Mouse (Mus musculus) kidney, adult 2 months (tissue): ENCODE data around the gene Lrriq4. TPM values are rescaled to one million over a fixed set of nuclear protein-coding genes. Genes with fewer than 3 reads are reported as not detected.

Source experiments
- DNase-seq: peaks from one replicate; pipeline ENCODE4 v3.0.0; 2021
- H3K27ac ChIP-seq: fragments of 200-500 bp; 2 replicates; pipeline ENCODE4 v1.5.1; 2012; ENCODE audit warnings: low read depth, low read length, control low read depth, inconsistent platforms; ENCODE audit not compliant: insufficient read depth
- H3K27me3 ChIP-seq: fragments of 200-500 bp; replicated peaks from 2 replicates; pipeline ENCODE4 v1.6.1; 2012; ENCODE audit warnings: mild to moderate bottlenecking, moderate library complexity, low read length, inconsistent platforms; ENCODE audit not compliant: control insufficient read depth, insufficient read depth
- H3K36me3 ChIP-seq: fragments of 200-500 bp; 2 replicates; pipeline ENCODE4 v1.6.1; 2012; ENCODE audit warnings: mild to moderate bottlenecking, moderate library complexity, low read length, inconsistent platforms; ENCODE audit not compliant: control insufficient read depth, insufficient read depth
- H3K4me1 ChIP-seq: fragments of 200-500 bp; 2 replicates; pipeline ENCODE4 v1.6.1; 2011; ENCODE audit warnings: low read length; ENCODE audit not compliant: control insufficient read depth, insufficient read depth
- H3K4me3 ChIP-seq: fragments of 200-500 bp; 2 replicates; pipeline ENCODE4 v1.5.1; 2011; ENCODE audit warnings: mild to moderate bottlenecking, low read depth, low read length, control low read depth; ENCODE audit not compliant: insufficient read depth
- CTCF ChIP-seq: fragments of 200-500 bp; conservative IDR thresholded peaks from 2 replicates; pipeline ENCODE4 v1.5.1; 2011; ENCODE audit warnings: low read depth, mild to moderate bottlenecking, control low read depth, low read length, moderate library complexity, mixed read lengths; ENCODE audit not compliant: insufficient read depth, insufficient read length
- POLR2A ChIP-seq: fragments of 200-500 bp; IDR thresholded peaks from one replicate; pipeline ENCODE4 v1.6.1; 2011; ENCODE audit warnings: low read depth, low read length, control low read depth
- WGBS: fragments of 180-500 bp; shearing (Covaris S2); methylation state at CpG from one replicate; pipeline ENCODE4 v1.1.7; 2018; 5-methylcytosine and 5-hydroxymethylcytosine counted together
- polyA plus RNA-seq: library from polyadenylated mRNA; depleted of rRNA; stranded (reverse); fragments of >200 nt; gene quantifications from 2 replicates; pipeline ENCODE4 v1.2.3, GENCODE M21; 2012

Lrriq4 gene
- polyA plus RNA-seq, 1 experiment, result 0.16 TPM

DNA sequence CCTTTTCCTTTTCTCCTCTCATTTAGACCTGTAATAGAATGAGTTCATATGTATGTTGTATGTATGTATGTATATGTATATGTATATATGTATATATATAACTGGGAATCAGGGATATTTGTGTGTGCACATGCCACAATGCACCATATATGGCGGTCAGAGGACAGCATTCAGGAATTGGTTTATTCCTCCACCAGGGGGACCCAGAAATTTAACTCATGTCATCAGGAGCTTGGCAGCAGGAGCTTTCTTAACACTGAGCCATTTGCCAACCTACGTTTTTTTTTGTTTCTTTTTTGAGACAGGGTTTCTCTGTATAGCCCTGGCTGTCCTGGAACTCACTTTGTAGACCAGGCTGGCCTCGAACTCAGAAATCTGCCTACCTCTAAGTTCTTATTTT lies 10.6 kb upstream of the Lrriq4 start:
- Histone ChIP-seq H3K4me3 (no peak overlapping the region), H3K4me1 (no peaks in the 10 kb centered on the region), H3K27ac (no peak overlapping the region), H3K36me3 (no peaks in the 10 kb centered on the region), H3K27me3 (no peaks in the 10 kb centered on the region)
- no peak for DNase-seq
- no peak for TF ChIP-seq POLR2A
- TF ChIP-seq CTCF, result no peak
- WGBS, result 74% methylated on average over 3 of the region's 3 CpGs

DNA sequence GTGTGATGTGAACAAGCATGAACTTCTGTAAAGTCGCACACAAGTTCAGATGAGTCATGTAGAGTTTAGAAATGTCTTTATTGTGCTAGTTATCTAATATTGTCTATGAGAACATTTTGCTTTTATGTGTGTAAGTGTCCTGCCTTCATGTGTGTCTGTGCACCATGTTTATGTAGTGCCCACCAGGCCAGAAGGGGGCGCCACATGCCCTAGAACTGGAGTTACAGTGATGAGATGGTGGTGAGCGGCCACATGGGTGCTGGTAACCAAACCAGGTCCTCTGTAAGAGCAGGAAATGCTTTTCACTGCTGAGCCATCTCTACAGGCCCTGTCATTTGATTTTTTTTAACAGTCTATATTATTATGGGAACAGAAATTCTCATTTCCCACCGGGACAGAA lies 8.7 kb upstream of the Lrriq4 start:
- 81% methylated on average over 4 of the region's 4 CpGs for WGBS

DNA sequence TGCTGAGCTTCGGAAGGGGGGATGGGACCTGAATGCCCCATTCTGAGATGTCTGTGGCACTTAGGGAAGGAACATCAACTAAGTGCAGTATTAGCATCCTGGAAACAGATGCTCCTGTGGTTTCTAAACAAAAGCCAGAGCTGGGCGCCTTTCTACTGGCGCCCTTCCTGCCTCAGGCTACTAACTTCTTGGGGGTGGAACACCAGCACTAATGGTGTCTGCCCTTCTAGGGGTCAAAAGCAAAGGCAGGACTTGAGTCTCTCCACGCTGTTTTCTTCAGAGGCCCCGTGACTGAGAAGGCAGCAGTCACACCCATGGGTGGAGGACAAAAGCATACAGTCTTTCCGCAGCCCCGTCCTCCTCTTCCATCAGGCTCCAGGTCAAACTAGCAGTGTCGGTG lies 2.5 kb downstream of the Lrriq4 start:
- WGBS, result 75% methylated on average over 8 of the region's 8 CpGs
- no peaks in the 10 kb centered on the region for H3K27me3 ChIP-seq
- no peak for DNase-seq
- H3K27ac ChIP-seq, result no peak overlapping the region
- H3K36me3 ChIP-seq, result no peaks in the 10 kb centered on the region
- no peak overlapping the region for H3K4me3 ChIP-seq
- TF ChIP-seq CTCF (no peak), POLR2A (no peak)
- H3K4me1 ChIP-seq, result no peaks in the 10 kb centered on the region

More for the DNA sequence above, 8.7 kb upstream of the Lrriq4 start:
- no peak overlapping the region for H3K4me3 ChIP-seq
- H3K36me3 ChIP-seq, result no peaks in the 10 kb centered on the region
- H3K27me3 ChIP-seq, result no peaks in the 10 kb centered on the region
- H3K27ac ChIP-seq, result no peak overlapping the region
- DNase-seq, result no peak
- TF ChIP-seq POLR2A, result no peak
- no peak for TF ChIP-seq CTCF
- H3K4me1 ChIP-seq, result no peaks in the 10 kb centered on the region

DNA sequence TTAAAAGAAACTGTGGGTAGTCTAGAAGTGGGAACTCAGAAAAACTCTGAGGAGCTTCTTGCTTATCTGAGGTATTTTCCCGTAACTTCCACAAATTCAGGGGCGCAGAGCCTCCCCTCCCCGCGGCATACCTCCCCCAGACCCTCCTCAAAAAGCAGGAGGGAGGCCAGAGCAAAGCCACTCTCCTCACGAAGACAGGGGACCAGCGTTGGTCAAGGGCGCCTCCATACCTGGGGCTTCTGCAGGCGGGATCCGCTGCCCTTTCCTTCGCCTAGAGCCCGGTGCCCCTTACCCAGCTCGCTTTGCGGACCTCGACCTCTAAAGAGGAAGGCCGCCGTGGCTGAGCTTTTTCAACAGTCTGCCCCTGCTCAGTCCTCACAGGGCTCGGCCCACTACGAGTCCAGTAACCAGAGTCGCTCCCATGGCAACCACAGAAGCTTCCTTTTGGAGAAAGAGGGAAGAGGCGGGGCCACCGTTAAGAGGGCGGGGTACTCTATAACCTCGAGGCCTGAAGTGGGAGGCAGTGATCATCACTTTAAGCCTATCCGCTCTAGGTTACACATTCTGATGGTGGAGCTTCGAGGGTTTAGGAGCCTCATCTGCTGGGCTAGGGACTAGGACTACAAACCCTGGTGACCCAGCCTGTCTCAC lies 3.3 kb downstream of the Lrriq4 start, which contains the start of gene Lrrc34:
Gene Lrrc34 (minus strand): TSS at position 430 of the 651 bp plus-strand sequence.
- DNase-seq, result peak; percentile 41
- TF ChIP-seq CTCF (no peak), POLR2A (no peak)
- 15% methylated on average over 25 of the region's 25 CpGs for WGBS
- Histone ChIP-seq H3K36me3 (no peaks in the 10 kb centered on the region), H3K27ac (no peak within 1 kb of the TSS), H3K27me3 (no peaks in the 10 kb centered on the region), H3K4me1 (no peaks in the 10 kb centered on the region), H3K4me3 (no peak within 1 kb of the TSS)

DNA sequence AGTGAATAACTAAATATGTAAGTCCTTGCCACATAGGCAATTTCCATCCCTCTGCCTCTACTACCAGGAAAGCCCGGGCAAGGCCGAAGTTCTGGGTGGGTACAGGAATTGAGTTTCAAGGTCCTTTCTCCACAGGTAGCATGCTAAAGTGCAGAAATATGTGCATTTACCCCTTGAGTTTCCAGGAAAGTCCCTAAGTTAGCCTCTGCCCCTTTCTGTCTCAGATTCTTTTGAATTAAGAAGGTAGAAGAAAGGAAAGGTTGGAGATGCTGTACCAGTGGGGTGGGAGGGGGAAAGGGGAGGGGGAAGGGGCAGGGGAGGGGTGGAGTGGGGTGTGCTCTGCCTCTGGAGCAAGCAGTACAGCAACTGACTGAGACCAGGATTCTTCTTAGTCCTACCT lies 4.2 kb downstream of the Lrriq4 start:
- DNase-seq, result no peak
- no peak overlapping the region for H3K27ac ChIP-seq
- WGBS, result 100% methylated on average over 2 of the region's 2 CpGs
- H3K27me3 ChIP-seq, result no peaks in the 10 kb centered on the region
- no peaks in the 10 kb centered on the region for H3K36me3 ChIP-seq
- no peaks in the 10 kb centered on the region for H3K4me1 ChIP-seq
- no peak overlapping the region for H3K4me3 ChIP-seq
- TF ChIP-seq POLR2A (no peak), CTCF (no peak)

DNA sequence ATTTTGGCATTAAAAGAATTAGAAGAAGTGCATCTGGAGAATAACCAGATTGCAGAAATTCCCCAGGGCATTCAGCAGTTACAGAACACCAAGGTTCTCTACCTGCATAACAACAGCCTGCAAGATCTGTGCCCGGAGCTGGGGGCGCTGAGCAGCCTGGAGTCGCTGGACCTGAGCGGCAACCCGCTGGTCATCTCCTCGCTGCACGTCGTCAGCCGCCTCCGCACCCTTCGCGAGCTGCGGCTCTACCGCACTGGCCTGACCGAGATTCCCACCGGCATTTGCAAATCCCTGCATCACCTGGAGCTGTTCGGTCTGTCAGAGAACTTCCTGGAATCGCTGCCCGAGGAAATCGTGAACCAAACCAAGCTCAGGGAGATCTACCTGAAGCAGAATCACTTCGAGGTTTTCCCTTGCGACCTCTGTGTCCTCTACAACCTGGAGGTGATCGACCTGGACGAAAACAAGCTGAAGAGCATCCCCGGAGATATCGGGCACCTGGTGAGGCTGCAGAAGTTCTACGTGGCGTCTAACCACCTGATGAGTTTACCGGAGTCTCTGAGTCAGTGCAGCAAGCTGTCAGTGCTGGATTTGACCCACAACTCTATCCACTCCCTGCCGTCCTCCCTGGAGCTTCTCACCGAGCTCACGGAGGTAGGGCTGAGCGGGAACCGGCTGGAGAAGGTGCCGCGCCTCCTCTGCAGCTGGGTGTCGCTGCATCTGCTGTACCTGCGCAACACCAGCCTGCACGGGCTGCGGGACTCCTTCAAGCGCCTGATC lies 5.9 kb downstream of the Lrriq4 start:
- H3K27ac ChIP-seq, result no peak overlapping the region
- peak overlapping the region; percentile 39 for H3K4me3 ChIP-seq
- WGBS, result under 1% methylated on average over 41 of the region's 41 CpGs
- H3K4me1 ChIP-seq, result no peaks in the 10 kb centered on the region
- DNase-seq, result peak; percentile 61
- no peak; the same call in 1 of the 2 replicates for TF ChIP-seq CTCF
- TF ChIP-seq POLR2A, result no peak
- no peaks in the 10 kb centered on the region for H3K27me3 ChIP-seq
- H3K36me3 ChIP-seq, result no peaks in the 10 kb centered on the region

DNA sequence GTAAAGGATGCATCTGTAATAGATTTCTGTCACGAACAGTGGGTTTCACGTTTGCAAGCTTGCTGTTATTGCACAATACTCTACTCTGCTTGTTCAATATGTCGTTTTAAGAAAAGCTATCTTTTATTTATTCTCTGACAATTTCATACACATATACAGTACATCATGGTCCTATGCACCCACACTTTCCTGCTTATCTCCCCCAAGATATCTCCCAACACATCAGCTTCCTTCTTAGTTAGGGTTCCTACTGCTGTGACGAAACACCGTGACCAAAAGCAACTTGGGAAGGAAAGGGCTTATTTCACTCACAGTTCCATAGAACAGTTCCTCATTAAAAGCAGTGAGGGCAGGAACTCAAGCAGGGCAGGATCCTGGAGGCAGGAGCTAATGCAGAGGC lies 11.6 kb downstream of the Lrriq4 start:
- no peaks in the 10 kb centered on the region for H3K27me3 ChIP-seq
- TF ChIP-seq POLR2A (no peak), CTCF (no peak)
- H3K4me1 ChIP-seq, result no peaks in the 10 kb centered on the region
- no peak overlapping the region for H3K27ac ChIP-seq
- no peak for DNase-seq
- H3K4me3 ChIP-seq, result no peak overlapping the region
- WGBS, result 78% methylated on average over 5 of the region's 5 CpGs
- no peaks in the 10 kb centered on the region for H3K36me3 ChIP-seq
